Mouse (Mus musculus): ENCODE measurements around the gene Snapin. TPM values are rescaled to one million over a fixed set of nuclear protein-coding genes. Genes with fewer than 3 reads are reported as not detected.

The Snapin gene
- polyA plus RNA-seq, 1 experiment from 2014 or later: 65.8 TPM

DNA sequence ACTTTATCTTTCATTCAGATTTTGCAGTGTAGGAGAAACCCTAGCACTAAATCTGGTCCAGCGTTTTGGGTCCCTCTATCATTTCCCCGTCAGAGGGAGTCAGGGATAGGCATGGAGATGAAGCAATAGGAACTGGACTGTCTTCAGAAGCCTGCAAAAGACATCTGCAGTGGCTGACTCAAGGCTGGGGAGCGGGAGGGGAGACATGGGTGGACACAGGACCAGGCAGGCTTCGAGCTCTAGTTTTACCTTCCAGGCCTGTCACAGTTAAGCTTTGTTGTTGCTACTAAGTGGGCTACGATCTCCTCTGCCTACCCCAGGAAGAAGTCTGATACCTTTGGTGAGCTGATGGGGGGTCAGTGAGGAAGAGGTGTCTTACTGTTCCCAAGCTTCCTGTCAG, 21.4 kb upstream of the Snapin start:
- Histone ChIP-seq H3K27me3 (ENCODE audit: control insufficient read depth, insufficient read depth, low read length) (0 out of 2 replicates have a peak, but pooled peaks cover 8% of the 10 kb centered on the region), H3K36me3 (replicated peaks; ENCODE audit: control insufficient read depth, insufficient read depth, low read depth, low read length) (no peaks in the 10 kb centered on the region; the same call in 1 of the 2 replicates), H3K4me2 (ENCODE audit: low read depth, low read length) (no peak overlapping the region), H3K4me3 (ENCODE audit: low read depth, low read length) (no peak overlapping the region), H3K27ac (replicated peaks; ENCODE audit: low read depth, low read length) (no peak overlapping the region), H3K9ac (replicated peaks; ENCODE audit: low read length) (no peak overlapping the region), H3K4me1 (ENCODE audit: control insufficient read depth, insufficient read depth, low read length) (peaks cover 9% of the 10 kb centered on the region), H3K9me3 (replicated peaks; ENCODE audit: control insufficient read depth, low read length) (no peaks in the 10 kb centered on the region)
- DNase-seq (ENCODE audit: low spot score) (no peak), ATAC-seq (replicated peaks; ENCODE audit: insufficient number of reproducible peaks, low FRiP score, low TSS enrichment, low read depth) (no peak)
- 88% methylated on average over 5 of the region's 5 CpGs for WGBS

DNA sequence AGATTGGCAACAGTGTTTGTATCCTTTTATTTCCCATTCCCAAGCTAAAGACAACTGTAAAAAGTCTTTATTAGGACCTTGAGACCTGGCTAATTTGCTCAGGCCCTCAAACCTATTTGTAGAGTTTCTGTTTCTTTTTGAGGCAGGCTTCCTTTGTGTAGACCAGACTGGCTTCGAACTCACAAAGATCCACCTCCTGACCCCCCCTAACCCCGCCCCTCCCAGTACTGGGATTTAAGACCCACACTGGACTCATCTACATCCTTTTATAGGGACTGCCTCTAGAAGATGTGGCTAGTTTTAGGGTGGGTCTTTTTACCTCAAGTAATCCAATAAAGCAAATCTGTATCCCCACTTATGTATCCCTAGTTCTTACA, 18.9 kb upstream of the Snapin start:
- Histone ChIP-seq H3K27ac (replicated peaks; ENCODE audit: low read depth, low read length) (no peak overlapping the region), H3K4me2 (ENCODE audit: low read depth, low read length) (no peak overlapping the region), H3K4me1 (ENCODE audit: control insufficient read depth, insufficient read depth, low read length) (peaks cover 6% of the 10 kb centered on the region), H3K9ac (replicated peaks; ENCODE audit: low read length) (no peak overlapping the region), H3K27me3 (ENCODE audit: control insufficient read depth, insufficient read depth, low read length) (0 out of 2 replicates have a peak, but pooled peaks cover 8% of the 10 kb centered on the region), H3K4me3 (ENCODE audit: low read depth, low read length) (no peak overlapping the region; the same call in 1 of the 2 replicates), H3K36me3 (replicated peaks; ENCODE audit: control insufficient read depth, insufficient read depth, low read depth, low read length) (peaks cover 10% of the 10 kb centered on the region), H3K9me3 (replicated peaks; ENCODE audit: control insufficient read depth, low read length) (no peaks in the 10 kb centered on the region)
- ATAC-seq (replicated peaks; ENCODE audit: insufficient number of reproducible peaks, low FRiP score, low TSS enrichment, low read depth) (peak; percentile 22; the same call in 1 of the 2 replicates), DNase-seq (ENCODE audit: low spot score) (no peak)
- 9% methylated on average over 2 of the region's 2 CpGs for WGBS

DNA sequence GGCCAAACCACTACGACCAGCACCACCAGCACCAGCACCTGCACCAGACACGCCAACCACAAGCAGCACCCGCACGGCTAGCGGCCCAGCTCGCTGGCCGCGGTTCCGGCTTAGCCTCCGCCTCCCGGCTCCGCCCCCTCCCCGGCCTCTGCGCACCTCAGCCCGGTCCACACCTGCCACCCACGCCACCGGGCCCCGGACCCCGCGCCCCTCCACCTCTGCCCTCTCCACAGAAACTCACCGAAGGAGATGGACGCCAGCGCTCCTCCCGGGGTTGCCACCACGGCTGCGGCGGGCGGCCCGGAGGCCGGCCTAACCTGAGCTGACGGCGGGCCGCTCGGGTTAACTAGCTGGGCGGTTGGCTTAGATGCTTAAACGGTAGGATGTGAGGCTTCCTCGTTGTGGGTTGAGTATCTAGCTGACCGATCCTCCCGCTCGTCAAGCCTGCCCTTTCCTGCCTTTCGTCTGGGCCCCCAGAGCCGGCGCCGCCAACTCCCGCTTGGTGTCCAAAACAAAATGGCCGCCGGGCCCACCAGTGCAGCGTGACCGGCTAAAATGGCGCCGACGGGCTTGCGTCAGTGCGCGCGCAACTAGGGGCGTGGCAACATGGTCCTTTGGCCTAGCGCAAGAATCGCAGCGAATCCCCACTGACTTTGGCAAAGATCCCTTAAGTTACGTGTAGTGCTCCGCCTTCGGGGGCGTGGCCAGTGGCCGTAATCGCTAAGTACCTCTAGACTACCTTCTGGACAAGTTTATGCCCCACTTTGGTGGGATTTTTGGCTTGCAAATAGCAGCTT, 18.3 kb upstream of the Snapin start, which contains the start of gene Chtop:
Chtop (minus strand) TSS at position 549 of the 797 bp plus-strand sequence.
- WGBS: under 1% methylated on average over 65 of the region's 66 CpGs
- Histone ChIP-seq H3K27me3 (ENCODE audit: control insufficient read depth, insufficient read depth, low read length) (0 out of 2 replicates have a peak, but pooled peaks cover 6% of the 10 kb centered on the region), H3K36me3 (replicated peaks; ENCODE audit: control insufficient read depth, insufficient read depth, low read depth, low read length) (peaks cover 13% of the 10 kb centered on the region), H3K27ac (replicated peaks; ENCODE audit: low read depth, low read length) (peak within 1 kb of the TSS; percentile 85), H3K4me1 (ENCODE audit: control insufficient read depth, insufficient read depth, low read length) (peaks cover under 1% of the 10 kb centered on the region; the same call in 1 of the 2 replicates), H3K4me3 (ENCODE audit: low read depth, low read length) (peak within 1 kb of the TSS; percentile 94), H3K9me3 (replicated peaks; ENCODE audit: control insufficient read depth, low read length) (no peaks in the 10 kb centered on the region), H3K4me2 (ENCODE audit: low read depth, low read length) (peak within 1 kb of the TSS; percentile 71), H3K9ac (replicated peaks; ENCODE audit: low read length) (peak within 1 kb of the TSS; percentile 98)
- DNase-seq (ENCODE audit: low spot score) (peak; percentile 100), ATAC-seq (replicated peaks; ENCODE audit: insufficient number of reproducible peaks, low FRiP score, low TSS enrichment, low read depth) (peak; percentile 90)

DNA sequence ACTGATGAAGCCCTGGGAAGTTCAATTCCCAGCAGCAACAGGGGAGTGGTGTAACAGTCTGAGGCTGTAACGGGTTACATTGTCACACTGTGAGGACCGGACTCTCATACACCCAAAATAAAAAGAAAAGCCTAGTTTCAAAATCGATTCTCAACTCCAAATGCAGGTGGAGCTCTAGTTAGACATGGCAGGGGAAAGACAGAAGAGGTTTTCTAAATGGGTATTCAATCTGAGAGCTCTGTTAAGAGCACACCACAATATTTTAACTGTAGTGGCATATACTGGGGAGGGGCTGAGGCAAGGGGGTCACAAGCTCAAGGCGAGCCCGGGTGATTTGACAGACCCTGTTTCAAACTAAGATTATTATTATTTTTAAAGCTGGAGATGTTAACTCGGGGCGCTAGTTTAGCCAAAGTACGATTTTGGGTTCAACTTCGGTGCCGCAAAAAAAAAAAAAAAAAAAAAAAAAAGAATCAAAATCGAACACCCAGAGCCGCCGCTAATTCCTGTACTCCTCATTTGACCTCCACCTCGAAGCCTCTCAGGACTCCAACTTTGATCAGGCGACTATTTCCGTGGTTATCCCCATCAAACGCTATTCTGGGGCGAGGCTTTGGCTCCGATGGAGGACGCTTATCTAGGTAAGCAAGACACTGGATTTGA, 17.6 kb upstream of the Snapin start:
- Histone ChIP-seq H3K27ac (replicated peaks; ENCODE audit: low read depth, low read length) (peak overlapping the region; percentile 85; the same call in 1 of the 2 replicates), H3K9me3 (replicated peaks; ENCODE audit: control insufficient read depth, low read length) (no peaks in the 10 kb centered on the region), H3K4me2 (ENCODE audit: low read depth, low read length) (peak overlapping the region; percentile 71), H3K4me1 (ENCODE audit: control insufficient read depth, insufficient read depth, low read length) (no peaks in the 10 kb centered on the region; the same call in 1 of the 2 replicates), H3K4me3 (ENCODE audit: low read depth, low read length) (peak overlapping the region; percentile 94), H3K27me3 (ENCODE audit: control insufficient read depth, insufficient read depth, low read length) (no peaks in the 10 kb centered on the region), H3K9ac (replicated peaks; ENCODE audit: low read length) (peak overlapping the region; percentile 98), H3K36me3 (replicated peaks; ENCODE audit: control insufficient read depth, insufficient read depth, low read depth, low read length) (peaks cover 16% of the 10 kb centered on the region)
- no peak; the same call in 1 of the 2 replicates for ATAC-seq (replicated peaks; ENCODE audit: insufficient number of reproducible peaks, low FRiP score, low TSS enrichment, low read depth)
- 5% methylated on average over 20 of the region's 20 CpGs for WGBS
- peak; percentile 26 for DNase-seq (ENCODE audit: low spot score)

DNA sequence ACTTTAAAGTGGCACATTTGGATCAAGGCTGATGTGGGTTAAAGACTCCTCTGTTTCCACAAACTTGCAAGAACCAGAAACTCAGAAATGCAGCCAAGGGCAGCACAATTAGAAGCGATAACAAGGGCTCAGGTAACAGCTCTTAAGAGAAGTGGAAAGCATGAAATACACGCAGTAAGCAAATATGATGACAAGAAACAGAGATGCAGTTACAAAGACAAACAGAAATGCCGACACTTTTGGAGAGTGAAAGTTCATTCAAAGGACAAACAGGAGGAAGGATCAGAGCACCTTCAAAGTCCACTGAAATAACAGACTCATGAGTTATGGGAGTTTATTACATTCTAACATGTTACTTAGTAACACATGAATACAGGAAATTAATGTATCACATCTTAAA, 15.5 kb upstream of the Snapin start:
- Histone ChIP-seq H3K9me3 (replicated peaks; ENCODE audit: control insufficient read depth, low read length) (no peaks in the 10 kb centered on the region), H3K36me3 (replicated peaks; ENCODE audit: control insufficient read depth, insufficient read depth, low read depth, low read length) (peaks cover 19% of the 10 kb centered on the region), H3K4me3 (ENCODE audit: low read depth, low read length) (no peak overlapping the region), H3K4me1 (ENCODE audit: control insufficient read depth, insufficient read depth, low read length) (no peaks in the 10 kb centered on the region; the same call in 1 of the 2 replicates), H3K4me2 (ENCODE audit: low read depth, low read length) (no peak overlapping the region), H3K27me3 (ENCODE audit: control insufficient read depth, insufficient read depth, low read length) (no peaks in the 10 kb centered on the region), H3K27ac (replicated peaks; ENCODE audit: low read depth, low read length) (no peak overlapping the region), H3K9ac (replicated peaks; ENCODE audit: low read length) (no peak overlapping the region)
- ATAC-seq (replicated peaks; ENCODE audit: insufficient number of reproducible peaks, low FRiP score, low TSS enrichment, low read depth): no peak
- no peak for DNase-seq (ENCODE audit: low spot score)
- WGBS: 91% methylated on average over 3 of the region's 3 CpGs

DNA sequence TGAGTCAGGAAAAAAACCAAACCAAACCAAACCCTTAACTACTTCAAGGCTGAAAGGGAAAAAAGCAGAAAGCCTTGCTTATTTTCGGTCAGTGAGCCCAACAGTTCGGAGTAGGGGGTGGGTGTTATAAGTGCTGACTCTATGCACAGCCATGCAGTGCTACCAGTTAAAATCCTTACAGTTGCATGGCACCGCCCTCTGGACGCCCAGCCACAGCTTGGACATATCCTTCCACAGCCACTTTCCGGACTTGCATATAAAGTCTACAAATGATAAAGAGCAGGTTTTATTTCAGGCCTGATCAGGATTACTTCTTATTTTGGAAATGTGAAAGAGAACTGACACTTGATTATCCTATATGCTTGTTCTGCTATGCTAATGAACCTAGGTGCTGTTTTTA, 14.4 kb upstream of the Snapin start:
- no peak overlapping the region for H3K4me2 ChIP-seq (ENCODE audit: low read depth, low read length)
- ATAC-seq (replicated peaks; ENCODE audit: insufficient number of reproducible peaks, low FRiP score, low TSS enrichment, low read depth): no peak
- H3K4me3 ChIP-seq (ENCODE audit: low read depth, low read length): no peak overlapping the region
- DNase-seq (ENCODE audit: low spot score): no peak
- H3K27me3 ChIP-seq (ENCODE audit: control insufficient read depth, insufficient read depth, low read length): no peaks in the 10 kb centered on the region
- H3K36me3 ChIP-seq (replicated peaks; ENCODE audit: control insufficient read depth, insufficient read depth, low read depth, low read length): peaks cover 21% of the 10 kb centered on the region
- WGBS: 93% methylated on average over 5 of the region's 5 CpGs
- no peak overlapping the region for H3K9ac ChIP-seq (replicated peaks; ENCODE audit: low read length)
- H3K4me1 ChIP-seq (ENCODE audit: control insufficient read depth, insufficient read depth, low read length): no peaks in the 10 kb centered on the region; the same call in 1 of the 2 replicates
- no peak overlapping the region for H3K27ac ChIP-seq (replicated peaks; ENCODE audit: low read depth, low read length)
- no peaks in the 10 kb centered on the region for H3K9me3 ChIP-seq (replicated peaks; ENCODE audit: control insufficient read depth, low read length)

DNA sequence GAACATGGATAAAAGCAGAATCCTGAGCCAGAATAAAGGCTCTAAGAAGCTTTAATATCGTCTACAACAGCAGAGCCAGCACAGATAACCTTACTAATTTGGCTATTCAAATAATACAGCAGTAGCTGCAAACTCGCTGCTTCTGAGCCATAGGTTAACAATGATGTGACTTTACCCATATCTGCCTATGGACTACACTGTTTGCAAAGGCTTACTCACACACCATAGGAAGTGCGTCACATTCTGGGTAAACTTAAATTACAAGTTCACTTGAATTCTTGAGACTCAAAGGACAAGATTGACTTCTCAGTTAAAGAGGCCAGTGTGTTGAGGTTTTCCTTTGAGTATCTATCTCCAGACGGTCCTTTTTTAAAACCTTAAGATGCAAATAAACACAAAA, 12.6 kb upstream of the Snapin start:
- Histone ChIP-seq H3K9me3 (replicated peaks; ENCODE audit: control insufficient read depth, low read length) (no peaks in the 10 kb centered on the region), H3K27me3 (ENCODE audit: control insufficient read depth, insufficient read depth, low read length) (no peaks in the 10 kb centered on the region), H3K4me3 (ENCODE audit: low read depth, low read length) (no peak overlapping the region), H3K4me2 (ENCODE audit: low read depth, low read length) (no peak overlapping the region), H3K9ac (replicated peaks; ENCODE audit: low read length) (no peak overlapping the region), H3K27ac (replicated peaks; ENCODE audit: low read depth, low read length) (no peak overlapping the region), H3K36me3 (replicated peaks; ENCODE audit: control insufficient read depth, insufficient read depth, low read depth, low read length) (peaks cover 22% of the 10 kb centered on the region), H3K4me1 (ENCODE audit: control insufficient read depth, insufficient read depth, low read length) (no peaks in the 10 kb centered on the region; the same call in 1 of the 2 replicates)
- DNase-seq (ENCODE audit: low spot score): no peak
- 89% methylated on average over 4 of the region's 4 CpGs for WGBS
- no peak for ATAC-seq (replicated peaks; ENCODE audit: insufficient number of reproducible peaks, low FRiP score, low TSS enrichment, low read depth)

DNA sequence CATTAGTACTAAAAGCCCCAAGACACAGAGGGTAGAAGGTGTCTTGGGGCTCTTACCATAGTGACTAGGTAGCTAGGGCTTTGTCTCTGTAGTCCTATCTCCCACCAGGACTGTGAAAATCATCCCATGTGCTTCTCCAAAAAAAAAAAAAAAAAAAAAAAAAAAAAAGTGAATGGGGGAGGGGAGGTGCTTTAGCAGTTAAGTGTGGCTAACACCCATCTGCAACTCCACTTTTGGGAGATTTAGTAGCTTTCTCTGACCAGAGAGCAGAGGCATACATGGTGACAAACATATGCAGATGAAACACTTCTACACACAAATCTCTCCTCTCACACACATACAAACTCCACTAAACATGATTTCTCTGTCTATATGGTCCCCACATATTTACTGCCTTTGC, 6.8 kb upstream of the Snapin start:
- H3K27ac ChIP-seq (replicated peaks; ENCODE audit: low read depth, low read length): no peak overlapping the region
- peaks cover 13% of the 10 kb centered on the region for H3K36me3 ChIP-seq (replicated peaks; ENCODE audit: control insufficient read depth, insufficient read depth, low read depth, low read length)
- no peaks in the 10 kb centered on the region for H3K4me1 ChIP-seq (ENCODE audit: control insufficient read depth, insufficient read depth, low read length)
- DNase-seq (ENCODE audit: low spot score) (no peak), ATAC-seq (replicated peaks; ENCODE audit: insufficient number of reproducible peaks, low FRiP score, low TSS enrichment, low read depth) (no peak)
- no peak overlapping the region for H3K4me3 ChIP-seq (ENCODE audit: low read depth, low read length)
- H3K27me3 ChIP-seq (ENCODE audit: control insufficient read depth, insufficient read depth, low read length): no peaks in the 10 kb centered on the region
- no peak overlapping the region for H3K4me2 ChIP-seq (ENCODE audit: low read depth, low read length)
- no peak overlapping the region for H3K9ac ChIP-seq (replicated peaks; ENCODE audit: low read length)
- no peaks in the 10 kb centered on the region for H3K9me3 ChIP-seq (replicated peaks; ENCODE audit: control insufficient read depth, low read length)
